Mouse (Mus musculus) G1E-ER4 (cell line): Measurements from ENCODE around the gene Ccdc150. TPM values are rescaled to one million over a fixed set of nuclear protein-coding genes. Genes with fewer than 3 reads are reported as not detected.

ENCODE experiments used
- GATA1 ChIP-seq: IDR thresholded peaks from one replicate; pipeline ENCODE4 v1.8.0; 2012; ENCODE audit warnings: low read length, inconsistent platforms
- polyA plus RNA-seq: library from polyadenylated mRNA; stranded (reverse); fragments of >175 nt; gene quantifications from 2 replicates; pipeline ENCODE4 v1.2.3, GENCODE M21; 2012

The Ccdc150 gene
- polyA plus RNA-seq, result not detected in 2 replicates

DNA sequence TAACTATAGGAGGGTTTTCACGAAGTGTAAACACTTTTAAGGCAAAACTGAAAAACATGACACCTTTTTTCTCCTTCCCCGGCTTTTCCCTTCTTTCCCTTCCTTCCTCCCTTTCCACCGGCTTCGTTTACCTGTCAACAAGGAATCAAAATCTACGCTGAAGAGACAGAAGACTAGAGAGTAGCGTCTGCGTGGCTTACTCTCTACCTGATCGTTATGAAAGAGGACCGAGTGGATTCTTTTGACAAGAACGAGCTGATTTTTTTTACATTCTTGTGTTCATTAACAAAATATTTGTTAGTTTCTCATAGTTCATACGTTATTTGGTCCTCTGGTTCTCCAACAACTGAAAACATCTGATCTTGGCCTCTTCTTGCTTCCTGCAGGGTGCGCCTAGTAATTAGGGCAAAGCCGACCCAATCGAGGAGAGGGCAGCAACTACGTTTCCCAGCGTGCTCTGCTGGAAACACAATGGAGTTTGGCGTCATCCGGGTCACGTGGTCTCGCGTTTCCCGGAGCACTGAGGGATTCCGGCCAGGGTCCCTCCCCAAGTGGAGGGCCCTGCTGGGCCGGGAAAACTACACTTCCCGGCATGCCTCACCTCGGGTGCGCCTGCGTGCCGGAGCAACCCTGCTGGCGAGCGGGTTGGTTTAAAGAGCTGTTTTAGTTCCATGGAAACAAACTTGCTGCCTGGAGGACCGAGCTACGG lies at the start of gene Ccdc150:
Gene Ccdc150 (plus strand): TSS at position 526 of the 709 bp plus-strand sequence.
- no peak for TF ChIP-seq GATA1

DNA sequence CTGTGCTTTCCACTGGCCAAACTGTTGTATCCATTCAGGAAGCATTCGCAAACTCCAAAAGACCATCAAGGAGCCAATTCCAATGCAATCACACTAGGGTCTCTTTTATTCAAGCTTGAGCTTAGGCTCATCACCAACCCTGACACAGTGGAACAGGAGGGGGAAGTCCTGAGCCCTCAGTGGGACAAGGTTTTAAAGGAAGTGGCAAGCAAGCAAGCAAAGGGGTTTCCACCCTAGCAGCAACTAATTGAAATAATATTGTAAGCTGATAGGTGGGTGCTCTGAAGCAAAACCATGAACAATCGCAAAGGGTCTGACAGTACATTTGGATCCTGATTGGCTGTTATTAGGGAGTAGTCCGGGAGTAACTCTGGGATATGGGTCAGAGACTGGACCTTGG lies 30.2 kb upstream of the Ccdc150 start:
- TF ChIP-seq GATA1, result no peak

DNA sequence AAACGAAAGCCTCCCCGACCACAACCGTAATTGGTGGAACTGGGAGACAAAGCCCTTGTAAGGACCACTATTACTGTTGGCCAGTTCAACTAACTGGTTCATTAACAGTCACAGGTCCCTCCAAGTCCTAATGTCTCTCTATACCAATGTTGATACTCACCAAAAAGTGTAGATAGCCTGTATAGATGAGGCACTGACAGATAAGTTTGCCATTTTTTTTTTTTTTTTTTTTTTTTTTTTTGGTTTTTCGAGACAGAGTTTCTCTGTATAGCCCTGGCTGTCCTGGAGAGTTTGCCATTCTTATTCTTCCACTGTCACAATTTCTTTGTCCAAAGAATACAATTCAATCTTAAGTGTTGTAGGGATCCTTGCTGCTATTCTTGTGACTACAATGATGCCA lies 7.8 kb upstream of the Ccdc150 start:
- TF ChIP-seq GATA1, result no peak

DNA sequence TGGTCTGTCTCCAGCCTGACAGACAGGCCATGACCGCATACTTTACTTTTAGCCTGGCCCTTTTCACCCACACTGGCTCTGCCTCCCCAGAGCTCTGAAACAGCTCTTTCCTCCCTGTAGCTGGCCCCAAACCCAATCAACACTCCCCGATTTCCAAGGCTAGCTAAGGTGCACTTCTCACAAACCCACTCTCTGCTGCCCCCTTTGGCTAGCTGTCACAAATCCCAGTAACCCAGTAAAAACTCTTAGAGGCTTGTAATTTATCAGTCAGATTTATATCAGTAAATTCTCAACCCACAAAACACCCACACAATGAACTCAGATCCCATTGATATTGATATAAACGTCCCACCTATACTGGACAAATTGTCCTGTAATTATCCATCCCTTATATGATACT lies 25.1 kb downstream of the Ccdc150 start:
- no peak for TF ChIP-seq GATA1

DNA sequence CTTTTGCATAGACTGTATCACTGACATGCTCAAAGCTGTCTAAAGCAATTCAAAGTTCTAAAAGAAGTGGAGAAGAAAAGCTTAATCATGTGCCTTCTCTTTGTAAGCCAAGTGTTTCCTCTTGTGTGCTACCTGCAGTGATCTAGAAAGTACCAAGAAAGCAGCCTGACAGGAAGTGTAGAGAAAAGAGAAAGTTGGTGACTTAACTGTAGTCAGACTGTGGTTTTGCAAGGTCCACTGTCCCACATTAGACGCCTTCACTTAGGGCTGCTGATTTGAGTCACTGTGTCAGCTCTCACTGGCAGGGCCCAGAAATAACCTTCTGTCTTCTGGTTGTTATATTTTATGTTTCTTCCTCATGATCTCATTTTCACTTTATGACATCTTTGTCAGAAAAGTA lies 29.1 kb downstream of the Ccdc150 start:
- no peak for TF ChIP-seq GATA1

DNA sequence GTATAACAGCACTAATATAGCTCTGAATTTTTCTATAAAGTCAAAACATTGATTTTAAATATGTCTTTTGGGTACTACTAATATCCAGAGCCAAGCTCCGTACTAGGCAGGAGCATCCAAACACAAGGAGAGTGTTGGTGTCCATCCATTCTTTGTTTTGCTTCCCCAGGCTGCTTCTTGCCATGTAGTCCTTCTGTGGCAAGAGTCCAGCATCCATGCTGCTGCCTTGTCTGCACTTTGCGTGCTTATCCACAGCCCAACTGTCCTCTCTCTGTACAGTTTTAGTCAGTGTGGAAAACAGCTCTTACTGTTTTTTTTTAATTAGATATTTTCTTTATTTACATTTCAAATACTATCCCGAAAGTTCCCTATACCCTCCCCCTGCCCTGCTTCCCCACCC lies 30.2 kb downstream of the Ccdc150 start:
- TF ChIP-seq GATA1, result no peak

DNA sequence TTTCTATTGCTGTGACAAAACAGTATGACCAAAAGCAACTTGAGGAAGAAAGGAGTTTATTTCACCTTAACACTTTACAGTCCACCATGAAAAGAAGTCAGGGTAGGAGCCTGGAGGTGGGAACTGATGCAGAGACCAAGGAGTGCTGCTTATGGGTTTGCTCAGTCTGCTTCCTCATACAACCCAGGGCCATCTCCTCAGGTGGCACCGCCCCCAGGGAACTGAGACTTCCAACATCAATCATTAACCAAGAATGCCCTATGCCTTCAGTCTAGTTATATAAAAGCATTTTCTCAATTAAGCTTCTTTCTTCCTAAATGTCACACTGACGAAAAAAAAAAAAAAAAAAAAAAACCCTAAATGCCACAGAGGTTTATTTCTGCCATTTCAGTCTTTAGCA lies 55.9 kb downstream of the Ccdc150 start:
- no peak for TF ChIP-seq GATA1

DNA sequence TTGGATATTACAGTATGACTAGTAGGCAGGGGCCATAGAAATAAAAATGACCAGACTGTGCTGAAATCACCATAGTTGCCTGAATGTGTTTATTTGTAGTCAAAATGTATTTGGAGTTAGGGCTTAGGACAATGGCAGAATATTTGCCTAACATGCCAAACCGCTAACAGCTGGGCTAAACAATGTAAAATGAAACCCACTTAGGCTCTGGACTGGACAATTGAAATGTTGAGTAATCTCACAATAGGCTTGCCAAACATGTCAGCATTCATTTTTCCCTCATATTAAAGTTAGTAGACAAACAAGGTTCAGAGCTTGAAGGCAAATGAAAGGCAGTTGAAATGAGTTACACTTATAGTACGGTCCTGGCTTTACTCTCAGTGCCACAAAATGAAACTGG lies 76.2 kb downstream of the Ccdc150 start:
- no peak for TF ChIP-seq GATA1

DNA sequence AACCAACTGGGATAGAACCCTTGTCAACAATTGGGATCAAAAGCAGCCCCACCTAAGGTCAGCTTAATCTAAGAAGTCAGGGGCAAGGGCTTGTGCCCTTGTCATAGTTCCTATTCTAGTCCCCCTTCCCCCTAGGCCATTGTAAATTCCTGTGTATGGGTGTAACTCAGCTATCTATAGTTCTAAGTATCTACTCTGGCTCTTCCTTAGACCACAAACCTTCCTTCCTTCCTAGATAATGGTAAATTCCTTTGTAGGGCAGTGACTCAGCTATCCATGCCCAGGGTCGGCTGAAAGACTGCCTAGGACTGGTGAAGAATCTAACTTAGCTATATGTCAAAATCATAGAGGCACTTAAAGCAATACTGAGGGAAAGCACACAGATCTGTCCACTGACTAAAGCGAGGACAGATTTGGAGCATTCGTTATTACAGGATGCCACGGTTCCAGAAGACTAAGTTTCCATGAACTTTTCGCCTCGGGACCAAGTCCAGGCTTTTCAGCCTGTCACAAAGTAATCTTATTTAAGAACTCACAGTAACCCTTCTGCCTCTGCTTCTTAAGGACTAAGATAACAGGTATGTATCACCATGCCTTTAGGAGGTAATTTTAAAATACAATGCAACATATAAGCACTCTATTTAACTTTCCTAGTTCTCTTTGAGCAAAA lies 77.5 kb downstream of the Ccdc150 start:
- TF ChIP-seq GATA1, result peak; percentile 58

DNA sequence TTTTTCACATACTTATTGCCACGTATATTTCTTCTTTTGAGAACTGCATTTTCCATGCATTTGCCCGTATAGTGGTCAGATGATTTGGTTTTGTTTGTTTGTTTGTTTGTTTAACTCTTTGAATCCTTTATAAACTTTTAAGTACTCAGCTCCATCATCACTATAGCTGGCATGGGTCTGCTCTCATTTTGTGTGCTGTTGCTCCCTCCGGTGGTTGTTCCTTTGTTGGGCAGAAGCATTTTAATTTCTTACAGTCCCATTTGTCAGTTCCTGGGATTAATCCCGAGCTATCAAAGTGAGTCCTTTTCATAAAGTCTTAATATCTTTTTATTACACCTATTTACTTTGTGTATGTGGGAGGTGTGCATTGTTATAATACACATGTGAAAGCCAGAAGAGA lies 82.5 kb downstream of the Ccdc150 start:
- TF ChIP-seq GATA1, result no peak

DNA sequence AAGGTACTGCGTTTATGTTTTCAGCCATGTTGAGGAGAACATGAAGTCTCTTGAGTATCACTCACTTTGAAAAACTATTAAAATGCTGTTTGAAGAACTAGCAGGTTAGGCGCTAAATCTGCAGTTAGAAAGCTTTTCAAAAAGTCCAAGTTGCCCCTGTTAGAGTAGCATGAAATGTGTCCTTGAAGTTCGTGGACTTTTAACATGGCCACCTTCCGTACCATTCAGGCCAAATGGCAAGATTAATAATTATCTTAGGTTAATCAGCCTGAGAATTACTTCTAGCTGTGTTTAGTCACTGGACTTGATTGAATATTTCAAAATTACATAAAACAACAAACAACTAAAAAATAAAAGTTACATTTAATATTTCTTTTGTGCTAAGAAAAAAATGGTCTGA lies 104.3 kb downstream of the Ccdc150 start:
- TF ChIP-seq GATA1, result no peak

DNA sequence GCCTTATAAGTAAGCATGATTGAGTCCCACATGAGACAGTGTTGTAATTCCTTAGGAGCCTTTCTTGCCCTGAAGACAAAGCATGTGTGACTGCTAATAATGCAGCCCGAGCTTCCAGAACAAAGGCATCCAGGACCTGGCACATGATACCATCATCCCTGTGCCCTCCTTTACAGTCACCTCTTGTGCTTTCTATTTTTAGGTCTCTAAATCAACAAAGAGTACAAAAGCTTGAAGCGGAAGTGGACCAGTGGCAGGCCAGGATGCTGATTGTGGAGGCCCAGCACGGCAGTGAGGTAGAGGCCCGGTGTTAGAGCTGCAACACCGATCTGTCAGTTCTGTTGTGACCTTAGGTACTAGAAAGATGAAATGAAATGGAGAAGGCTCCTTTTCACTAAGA lies 105.0 kb downstream of the Ccdc150 start:
- TF ChIP-seq GATA1, result no peak

DNA sequence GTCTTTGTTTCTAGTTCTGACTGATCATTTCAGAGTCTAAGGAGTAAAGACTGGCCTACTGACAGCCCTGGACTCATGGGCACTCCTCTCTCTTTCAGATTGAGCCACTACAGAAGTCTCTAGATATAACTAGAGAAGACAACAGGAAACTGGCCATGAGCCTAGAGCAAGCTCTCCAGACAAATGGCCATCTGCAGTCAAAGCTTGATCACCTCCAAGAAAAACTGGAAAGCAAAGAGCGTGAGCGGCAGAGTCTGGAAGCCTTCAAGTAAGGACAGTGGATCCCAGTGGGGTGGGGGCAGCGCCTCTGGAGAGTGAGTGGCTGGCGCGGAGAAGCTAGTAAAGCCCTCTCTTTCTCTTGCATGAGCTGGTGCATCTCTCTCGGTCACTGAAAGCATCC lies 106.1 kb downstream of the Ccdc150 start:
- no peak for TF ChIP-seq GATA1

DNA sequence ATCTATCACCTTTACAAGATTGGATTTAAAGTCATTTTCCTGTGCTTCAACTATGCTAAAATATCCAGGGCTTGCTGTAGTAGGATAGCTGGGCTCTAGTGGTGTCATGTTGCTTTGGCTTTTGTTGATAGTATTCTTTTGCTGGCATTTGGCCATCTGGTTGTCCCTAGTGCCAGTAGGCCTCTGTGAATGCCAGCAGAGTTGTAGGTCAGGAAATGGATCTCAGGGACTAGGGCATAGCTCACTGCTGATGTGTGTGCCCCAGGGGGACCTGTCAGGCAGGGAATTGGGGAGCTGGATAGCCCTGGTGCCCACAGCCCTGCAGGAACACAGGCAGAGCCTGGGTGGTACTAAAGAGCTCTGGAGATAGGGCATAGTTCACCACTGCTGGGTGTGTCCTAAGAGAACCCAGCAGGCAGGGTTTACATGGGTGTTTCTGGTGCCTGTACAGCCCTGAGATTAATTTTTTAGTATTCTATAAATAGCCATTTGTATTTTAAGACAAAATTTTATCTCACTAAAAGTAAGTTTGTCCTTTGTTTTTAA lies 127.1 kb downstream of the Ccdc150 start:
- TF ChIP-seq GATA1, result no peak

DNA sequence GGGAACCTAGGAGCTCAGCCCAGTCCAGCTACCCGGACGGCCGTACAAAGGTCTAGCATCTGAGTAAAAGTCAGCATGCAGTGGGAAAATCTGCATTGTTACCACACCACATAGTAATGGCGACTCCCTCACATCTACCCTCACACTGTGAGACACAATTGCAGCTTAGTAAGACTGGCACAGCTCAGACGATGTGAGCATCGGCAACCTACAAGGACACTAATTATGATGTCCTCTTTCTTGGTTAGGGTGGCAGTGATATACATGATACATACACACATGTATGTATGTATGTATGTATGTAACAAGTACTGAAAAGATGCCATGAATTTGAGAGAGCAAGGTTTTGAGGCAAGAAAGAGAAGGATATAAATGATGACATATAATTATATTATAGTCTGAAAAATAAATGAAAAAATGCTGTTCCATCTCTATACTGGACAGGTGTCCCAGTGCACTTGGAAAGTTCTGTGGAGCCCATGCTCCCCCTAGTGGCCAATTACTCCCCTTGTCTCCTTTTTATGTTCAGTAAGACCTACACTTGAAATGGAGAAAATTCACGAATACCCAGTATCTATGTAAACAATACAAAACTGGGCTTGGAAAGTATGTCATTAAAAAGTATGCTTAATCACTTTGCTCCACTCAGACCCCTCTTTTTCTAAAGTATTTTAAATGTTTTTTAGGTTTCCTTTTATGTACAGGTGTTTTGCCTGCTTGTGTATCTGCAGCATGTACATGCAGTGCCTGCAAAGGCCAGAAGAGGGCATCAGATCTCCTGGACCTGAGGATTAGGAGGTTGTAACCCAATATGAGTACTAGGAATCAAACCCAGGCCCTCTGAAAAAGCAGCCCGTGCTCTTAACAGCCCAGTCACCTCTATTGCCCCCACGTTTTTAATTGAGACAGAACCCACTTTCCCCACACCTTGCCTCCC lies 130.8 kb downstream of the Ccdc150 start:
- no peak for TF ChIP-seq GATA1

DNA sequence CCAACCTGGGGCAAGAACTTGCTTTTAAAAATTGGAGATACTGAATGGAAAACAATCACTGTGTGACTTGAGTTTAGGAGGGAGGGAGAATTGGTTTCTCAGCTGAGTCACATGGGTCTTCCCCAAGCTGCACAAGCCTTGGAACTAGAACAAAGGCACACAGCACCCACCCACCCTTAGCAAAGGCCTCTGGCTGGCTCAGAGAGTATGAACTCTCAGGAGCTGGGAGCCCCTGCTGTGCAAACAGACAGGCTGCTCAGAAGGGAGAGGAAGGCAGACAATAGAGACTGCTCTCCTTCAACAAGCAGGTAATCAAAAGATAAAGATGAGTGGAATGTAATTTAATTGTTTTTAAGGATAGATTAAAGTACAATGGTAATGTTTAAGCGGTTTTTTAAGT lies 133.7 kb downstream of the Ccdc150 start:
- TF ChIP-seq GATA1, result no peak
